Mouse (Mus musculus): Measurements from ENCODE around the gene Babam2.
"Not testable (repeated sequence)": the region's sequence is repeated elsewhere in the genome, so short reads cannot be mapped to it uniquely, and the experiment has no call there.

Gene Babam2

GRCm38 (mm10) chr5:31936523-31936922, 239.0 kb downstream of the Babam2 start:
- no peak for DNase-seq (ENCODE audit: low spot score)

- no peak for DNase-seq (ENCODE audit: low spot score)
Measured at GRCm38 (mm10) chr5:31940876-31941275, 243.4 kb downstream of the Babam2 start.

DNA sequence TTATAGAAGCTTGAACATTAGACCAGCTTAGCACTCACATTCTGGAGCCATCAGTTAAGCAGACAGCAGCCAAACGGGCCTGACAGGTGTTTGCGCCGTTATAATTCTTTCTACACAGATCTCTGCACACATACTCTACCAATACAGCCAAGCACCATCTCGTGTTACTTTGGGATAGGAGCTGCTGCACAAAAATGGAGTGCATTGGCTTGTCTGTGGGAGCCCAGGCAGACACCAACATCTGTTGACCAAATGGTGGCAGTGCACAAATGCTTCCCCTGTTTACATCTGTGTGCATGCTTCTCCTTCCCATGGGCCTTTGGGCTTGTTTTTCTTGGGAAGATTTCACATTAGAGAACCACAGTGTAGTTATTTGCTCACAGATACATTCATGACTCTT, 249.7 kb downstream of the Babam2 start:
- peak; percentile 50 for DNase-seq (ENCODE audit: low spot score)

DNA sequence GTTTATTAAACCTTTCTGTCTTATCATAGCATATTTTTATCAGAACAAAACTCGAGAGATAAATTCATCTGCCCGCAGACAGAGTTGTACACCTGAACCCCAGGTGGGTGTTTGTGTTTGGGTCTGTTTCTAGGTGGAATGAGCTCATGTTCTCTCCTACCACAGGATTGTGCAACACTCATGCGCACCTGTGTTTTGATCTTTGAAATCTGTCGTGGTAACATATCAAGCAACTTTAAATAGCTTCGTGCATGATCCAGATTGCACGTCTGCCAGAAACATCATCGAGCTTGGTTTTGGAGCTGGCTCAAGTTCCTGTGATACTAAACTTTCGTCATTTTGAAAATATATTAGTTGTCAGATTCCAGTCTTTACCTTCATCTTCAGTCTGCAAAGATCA, 251.9 kb downstream of the Babam2 start:
- DNase-seq (ENCODE audit: low spot score) = no peak

DNA sequence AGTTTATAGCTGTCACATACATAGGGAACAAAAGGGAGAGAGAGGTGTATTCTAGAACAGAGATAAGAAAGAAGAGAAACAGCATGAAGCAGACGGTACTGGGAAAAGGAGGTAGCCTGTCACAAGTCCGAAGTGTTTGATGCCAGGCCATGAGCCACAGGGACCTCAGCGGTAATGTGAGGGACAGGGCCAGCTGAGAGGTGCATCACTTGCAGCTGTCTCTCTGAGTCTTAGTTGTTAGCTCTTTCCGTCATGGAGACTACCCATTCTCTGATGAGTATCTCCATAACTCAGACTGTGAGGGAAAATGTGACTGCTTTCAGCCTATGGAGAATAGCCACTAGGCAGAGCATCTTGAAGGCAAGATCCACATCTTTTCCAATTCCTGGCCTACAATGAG, 253.0 kb downstream of the Babam2 start:
- no peak for DNase-seq (ENCODE audit: low spot score)

- DNase-seq (ENCODE audit: low spot score) = no peak
Measured at GRCm38 (mm10) chr5:31955184-31955583, 257.7 kb downstream of the Babam2 start.

- no peak for DNase-seq (ENCODE audit: low spot score)
Measured at GRCm38 (mm10) chr5:31956336-31956735, 258.9 kb downstream of the Babam2 start.

GRCm38 (mm10) chr5:31959886-31960285, 262.4 kb downstream of the Babam2 start:
- DNase-seq (ENCODE audit: low spot score) = no peak

GRCm38 (mm10) chr5:31961423-31961822, 263.9 kb downstream of the Babam2 start:
- DNase-seq (ENCODE audit: low spot score) = no peak

DNA sequence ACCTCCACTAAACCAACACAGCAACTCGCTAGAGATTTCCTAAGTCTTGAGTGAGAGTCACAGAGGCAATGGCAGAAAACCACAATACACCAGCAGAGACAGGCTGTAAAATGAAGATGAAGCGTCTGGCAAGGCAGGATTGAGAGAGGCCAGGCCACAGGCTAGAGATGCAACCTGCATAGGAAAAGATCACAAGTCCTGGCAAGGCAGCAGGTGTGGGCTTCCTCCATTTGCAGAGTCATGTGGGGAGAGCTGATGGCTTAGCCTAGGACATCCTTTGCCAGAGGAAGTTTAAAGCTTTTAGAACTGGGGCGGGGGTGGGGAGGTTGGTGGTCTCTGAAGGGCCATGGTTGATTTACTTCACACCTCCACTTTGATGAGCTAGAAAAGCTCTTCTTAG, 264.9 kb downstream of the Babam2 start:
- no peak for DNase-seq (ENCODE audit: low spot score)

- DNase-seq (ENCODE audit: low spot score) = no peak
Measured at GRCm38 (mm10) chr5:31963352-31963751, 265.9 kb downstream of the Babam2 start.

- no peak for DNase-seq (ENCODE audit: low spot score)
Measured at GRCm38 (mm10) chr5:31963851-31964250, 266.4 kb downstream of the Babam2 start.

DNA sequence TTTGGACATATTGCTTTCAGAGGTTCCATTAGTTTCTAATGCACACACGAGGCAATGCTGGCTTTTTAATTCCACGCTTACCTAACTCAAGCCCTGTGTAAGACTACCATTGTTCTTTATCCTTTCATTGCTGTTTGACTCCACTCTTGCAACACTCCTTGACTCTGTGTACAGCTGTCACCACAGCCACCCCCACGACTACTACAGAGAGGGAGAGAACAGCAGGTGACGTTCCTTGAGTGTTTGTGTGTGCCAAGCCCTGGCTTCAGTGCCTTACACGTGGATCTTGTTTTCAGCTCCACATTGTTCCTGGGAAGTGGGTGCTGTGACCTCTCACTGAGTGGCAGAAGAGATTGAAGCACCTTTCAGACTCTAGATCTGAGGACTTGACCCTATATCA, 269.3 kb downstream of the Babam2 start:
- DNase-seq (ENCODE audit: low spot score) = no peak

GRCm38 (mm10) chr5:31967526-31967925, 270.0 kb downstream of the Babam2 start:
- no peak for DNase-seq (ENCODE audit: low spot score)

- DNase-seq (ENCODE audit: low spot score) = no peak
Measured at GRCm38 (mm10) chr5:31968046-31968506, 270.6 kb downstream of the Babam2 start.

DNA sequence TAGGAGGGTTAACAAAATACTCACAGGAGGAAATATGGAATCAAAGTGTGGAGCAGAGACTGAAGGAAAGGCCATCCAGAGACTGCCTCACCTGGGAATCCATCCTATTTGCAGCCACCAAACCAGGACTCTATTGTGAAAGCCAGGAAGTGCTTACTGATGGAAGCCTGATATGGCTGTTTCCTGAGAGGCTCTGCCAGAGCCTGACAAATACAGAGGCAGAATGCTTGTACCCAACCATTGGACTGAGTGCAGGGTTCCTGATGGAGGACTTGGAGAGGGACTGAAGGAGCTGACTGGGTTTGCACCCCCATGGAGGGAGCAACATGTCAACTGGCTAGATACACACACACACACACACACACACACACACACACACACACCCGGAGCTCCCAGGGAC, 274.9 kb downstream of the Babam2 start:
- DNase-seq (ENCODE audit: low spot score) = not testable (repeated sequence)

GRCm38 (mm10) chr5:31974614-31975168, 277.2 kb downstream of the Babam2 start:
- DNase-seq (ENCODE audit: low spot score) = peak; percentile 47

DNA sequence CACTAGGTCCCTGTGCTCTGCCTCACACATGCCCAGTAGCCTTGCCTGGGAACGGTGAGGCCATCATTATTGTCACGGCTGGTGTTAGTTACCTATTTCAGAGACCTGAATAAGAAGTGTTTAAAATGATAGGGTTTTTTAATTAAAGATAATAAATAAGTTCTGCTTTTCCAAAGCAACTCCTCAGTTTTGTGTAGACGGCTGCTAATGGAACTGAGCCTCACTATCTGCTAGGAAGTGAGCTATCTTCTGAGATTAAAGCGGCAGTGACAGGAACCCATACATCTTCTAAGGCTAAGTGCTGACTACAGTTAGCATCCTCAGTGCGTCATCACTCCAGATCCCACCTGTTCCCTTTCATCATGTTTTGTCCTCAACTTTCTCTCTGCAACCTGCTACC, 284.6 kb downstream of the Babam2 start:
- DNase-seq (ENCODE audit: low spot score) = no peak

GRCm38 (mm10) chr5:31983161-31983560, 285.7 kb downstream of the Babam2 start:
- no peak for DNase-seq (ENCODE audit: low spot score)

- no peak for DNase-seq (ENCODE audit: low spot score)
Measured at GRCm38 (mm10) chr5:31983817-31984368, 286.4 kb downstream of the Babam2 start.

DNA sequence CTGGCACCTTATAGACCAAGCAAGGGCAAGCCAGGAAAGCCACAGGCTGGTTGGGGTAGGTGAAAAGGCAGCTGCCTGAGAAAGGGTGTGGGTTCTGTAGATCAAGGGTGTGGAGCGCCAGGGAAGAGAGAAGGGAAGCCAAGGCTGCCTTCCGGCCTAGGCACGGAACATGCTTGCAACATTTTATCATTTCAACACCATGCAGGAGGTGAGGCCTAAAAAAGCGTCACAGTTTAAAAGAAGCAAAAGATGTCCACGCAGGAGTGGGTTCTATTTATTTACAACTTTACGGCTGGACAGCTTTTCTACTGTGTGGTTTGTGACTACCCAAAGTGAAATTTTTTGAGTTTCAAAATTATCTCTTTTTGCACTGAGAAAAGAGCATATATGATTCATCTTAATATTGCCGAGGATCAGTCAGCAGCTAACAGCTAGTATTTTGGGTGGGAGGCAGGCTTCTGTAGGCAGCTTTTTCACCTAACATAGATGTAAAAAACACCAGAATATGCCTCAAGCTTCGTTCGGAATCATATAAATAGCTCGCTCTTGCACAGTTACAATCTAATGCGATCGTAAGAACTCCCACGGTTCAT, 287.0 kb downstream of the Babam2 start:
- DNase-seq (ENCODE audit: low spot score) = no peak

GRCm38 (mm10) chr5:31985021-31985420, 287.5 kb downstream of the Babam2 start:
- DNase-seq (ENCODE audit: low spot score) = no peak

DNA sequence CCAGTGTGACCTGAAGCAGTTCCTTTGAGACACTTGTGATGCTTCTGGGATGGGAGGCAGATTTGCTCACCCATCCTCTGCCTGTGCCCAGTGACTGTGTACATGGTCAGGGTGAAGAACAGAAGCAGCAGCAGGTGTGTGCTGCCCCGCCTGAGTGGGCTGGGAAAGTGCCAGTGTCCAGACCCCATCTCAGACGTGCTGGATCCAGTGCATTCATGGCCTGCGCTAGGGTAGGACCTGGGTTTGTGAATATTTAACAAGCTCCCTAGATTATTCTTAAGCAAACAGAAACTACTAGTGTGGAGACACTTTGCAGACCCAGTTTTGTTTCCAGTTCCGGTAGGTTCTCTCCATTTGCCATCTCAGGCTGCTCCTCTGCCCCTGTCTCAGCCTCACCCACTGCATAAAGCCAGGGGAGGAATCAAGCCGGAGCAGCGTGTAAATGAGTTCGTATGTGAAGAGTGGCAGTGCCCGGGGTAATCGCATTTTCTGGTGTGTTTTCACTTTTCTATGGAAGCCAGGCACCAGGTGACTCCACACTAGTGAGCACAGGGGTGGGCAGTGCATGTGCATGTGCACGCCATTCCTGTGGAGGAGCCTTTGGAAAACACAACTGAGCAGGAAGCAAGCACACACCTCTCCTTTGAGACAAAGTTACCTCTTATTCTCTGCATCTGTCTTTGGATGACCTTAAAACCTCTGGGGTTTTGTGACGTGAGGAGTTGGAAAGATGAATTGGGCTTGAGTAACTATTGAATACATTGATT, 290.2 kb downstream of the Babam2 start:
- no peak for DNase-seq (ENCODE audit: low spot score)

Measured in embryo, embryonic 10.5 days (tissue).